Mouse (Mus musculus): Measurements from ENCODE around the gene Gm20696. TPM values are rescaled to one million over a fixed set of nuclear protein-coding genes. Genes with fewer than 3 reads are reported as not detected.
A peak's percentile ranks its signal among the peaks of the same experiment; 100 is the strongest.

The Gm20696 gene
- polyA plus RNA-seq, 1 experiment from 2014 or later: 1.9 TPM

GRCm38 (mm10) chr6:99632121-99632980, 34.2 kb downstream of the Gm20696 start:
- H3K4me3 ChIP-seq (replicated peaks; ENCODE audit: low read length): no peak overlapping the region
- H3K27ac ChIP-seq (ENCODE audit: low read length): no peak overlapping the region
- H3K9ac ChIP-seq (ENCODE audit: low read length): no peak overlapping the region
- H3K36me3 ChIP-seq (ENCODE audit: control insufficient read depth, insufficient read depth, low read length): no peaks in the 10 kb centered on the region
- no peaks in the 10 kb centered on the region for H3K27me3 ChIP-seq (ENCODE audit: control insufficient read depth, insufficient read depth, low read length)
- ATAC-seq (ENCODE audit: insufficient read depth, low FRiP score): no peak
- whole genome bisulfite sequencing: 71% methylated on average over 32 of the region's 32 CpGs
- no peaks in the 10 kb centered on the region for H3K9me3 ChIP-seq (replicated peaks; ENCODE audit: control insufficient read depth, low read length)
- H3K4me2 ChIP-seq (ENCODE audit: low read depth, low read length): no peak overlapping the region
- no peaks in the 10 kb centered on the region for H3K4me1 ChIP-seq (ENCODE audit: control insufficient read depth, insufficient read depth, low read length)

GRCm38 (mm10) chr6:99631637-99632036, 35.0 kb downstream of the Gm20696 start:
- no peak for ATAC-seq (ENCODE audit: insufficient read depth, low FRiP score)
- Histone ChIP-seq H3K9ac (ENCODE audit: low read length) (no peak overlapping the region), H3K27ac (ENCODE audit: low read length) (no peak overlapping the region), H3K4me1 (ENCODE audit: control insufficient read depth, insufficient read depth, low read length) (0 out of 2 replicates have a peak, but pooled peaks cover 3% of the 10 kb centered on the region), H3K4me3 (replicated peaks; ENCODE audit: low read length) (no peak overlapping the region), H3K27me3 (ENCODE audit: control insufficient read depth, insufficient read depth, low read length) (no peaks in the 10 kb centered on the region), H3K4me2 (ENCODE audit: low read depth, low read length) (no peak overlapping the region), H3K36me3 (ENCODE audit: control insufficient read depth, insufficient read depth, low read length) (no peaks in the 10 kb centered on the region), H3K9me3 (replicated peaks; ENCODE audit: control insufficient read depth, low read length) (no peaks in the 10 kb centered on the region)
- 88% methylated on average over 5 of the region's 5 CpGs for WGBS

GRCm38 (mm10) chr6:99629726-99630458, 36.7 kb downstream of the Gm20696 start:
- H3K9me3 ChIP-seq (replicated peaks; ENCODE audit: control insufficient read depth, low read length): no peaks in the 10 kb centered on the region
- ATAC-seq (ENCODE audit: insufficient read depth, low FRiP score): no peak
- H3K27ac ChIP-seq (ENCODE audit: low read length): no peak overlapping the region
- no peaks in the 10 kb centered on the region for H3K27me3 ChIP-seq (ENCODE audit: control insufficient read depth, insufficient read depth, low read length)
- no peak overlapping the region for H3K9ac ChIP-seq (ENCODE audit: low read length)
- WGBS: 78% methylated on average over 8 of the region's 8 CpGs
- no peak overlapping the region for H3K4me3 ChIP-seq (replicated peaks; ENCODE audit: low read length)
- peaks cover 7% of the 10 kb centered on the region; the same call in 1 of the 2 replicates for H3K4me1 ChIP-seq (ENCODE audit: control insufficient read depth, insufficient read depth, low read length)
- no peaks in the 10 kb centered on the region for H3K36me3 ChIP-seq (ENCODE audit: control insufficient read depth, insufficient read depth, low read length)
- H3K4me2 ChIP-seq (ENCODE audit: low read depth, low read length): no peak overlapping the region

- H3K4me2 ChIP-seq (ENCODE audit: low read depth, low read length): no peak overlapping the region
- peaks cover 10% of the 10 kb centered on the region; the same call in 1 of the 2 replicates for H3K4me1 ChIP-seq (ENCODE audit: control insufficient read depth, insufficient read depth, low read length)
- no peaks in the 10 kb centered on the region for H3K9me3 ChIP-seq (replicated peaks; ENCODE audit: control insufficient read depth, low read length)
- no peak overlapping the region for H3K9ac ChIP-seq (ENCODE audit: low read length)
- no peak for ATAC-seq (ENCODE audit: insufficient read depth, low FRiP score)
- no peaks in the 10 kb centered on the region for H3K36me3 ChIP-seq (ENCODE audit: control insufficient read depth, insufficient read depth, low read length)
- no peak overlapping the region for H3K4me3 ChIP-seq (replicated peaks; ENCODE audit: low read length)
- no peaks in the 10 kb centered on the region for H3K27me3 ChIP-seq (ENCODE audit: control insufficient read depth, insufficient read depth, low read length)
- no peak overlapping the region for H3K27ac ChIP-seq (ENCODE audit: low read length)
- 85% methylated on average over 2 of the region's 2 CpGs for WGBS
Observed at GRCm38 (mm10) chr6:99626347-99626746, 40.2 kb downstream of the Gm20696 start.

- 36% methylated on average over 7 of the region's 7 CpGs for WGBS
- ATAC-seq (ENCODE audit: insufficient read depth, low FRiP score): no peak
Observed at GRCm38 (mm10) chr6:99625803-99626202, 40.8 kb downstream of the Gm20696 start.

GRCm38 (mm10) chr6:99625306-99625705, 41.3 kb downstream of the Gm20696 start:
- no peaks in the 10 kb centered on the region for H3K9me3 ChIP-seq (replicated peaks; ENCODE audit: control insufficient read depth, low read length)
- H3K27ac ChIP-seq (ENCODE audit: low read length): 0 out of 2 replicates have a peak overlapping the region, but pooled peaks have one; percentile 6
- ATAC-seq (ENCODE audit: insufficient read depth, low FRiP score): no peak
- H3K9ac ChIP-seq (ENCODE audit: low read length): no peak overlapping the region
- no peak overlapping the region for H3K4me3 ChIP-seq (replicated peaks; ENCODE audit: low read length)
- WGBS: 58% methylated on average over 7 of the region's 7 CpGs
- H3K27me3 ChIP-seq (ENCODE audit: control insufficient read depth, insufficient read depth, low read length): no peaks in the 10 kb centered on the region
- H3K4me2 ChIP-seq (ENCODE audit: low read depth, low read length): no peak overlapping the region
- H3K36me3 ChIP-seq (ENCODE audit: control insufficient read depth, insufficient read depth, low read length): no peaks in the 10 kb centered on the region
- H3K4me1 ChIP-seq (ENCODE audit: control insufficient read depth, insufficient read depth, low read length): peaks cover 10% of the 10 kb centered on the region; the same call in 1 of the 2 replicates

More at GRCm38 (mm10) chr6:99625803-99626202, 40.8 kb downstream of the Gm20696 start:
- Histone ChIP-seq H3K4me2 (ENCODE audit: low read depth, low read length) (no peak overlapping the region), H3K4me3 (replicated peaks; ENCODE audit: low read length) (no peak overlapping the region), H3K27ac (ENCODE audit: low read length) (0 out of 2 replicates have a peak overlapping the region, but pooled peaks have one; percentile 6), H3K9me3 (replicated peaks; ENCODE audit: control insufficient read depth, low read length) (no peaks in the 10 kb centered on the region), H3K36me3 (ENCODE audit: control insufficient read depth, insufficient read depth, low read length) (no peaks in the 10 kb centered on the region), H3K9ac (ENCODE audit: low read length) (no peak overlapping the region), H3K27me3 (ENCODE audit: control insufficient read depth, insufficient read depth, low read length) (no peaks in the 10 kb centered on the region), H3K4me1 (ENCODE audit: control insufficient read depth, insufficient read depth, low read length) (peaks cover 10% of the 10 kb centered on the region; the same call in 1 of the 2 replicates)

- Histone ChIP-seq H3K9me3 (replicated peaks; ENCODE audit: control insufficient read depth, low read length) (no peaks in the 10 kb centered on the region), H3K9ac (ENCODE audit: low read length) (no peak overlapping the region), H3K4me3 (replicated peaks; ENCODE audit: low read length) (no peak overlapping the region), H3K27ac (ENCODE audit: low read length) (no peak overlapping the region), H3K4me1 (ENCODE audit: control insufficient read depth, insufficient read depth, low read length) (peaks cover 15% of the 10 kb centered on the region), H3K4me2 (ENCODE audit: low read depth, low read length) (no peak overlapping the region), H3K27me3 (ENCODE audit: control insufficient read depth, insufficient read depth, low read length) (no peaks in the 10 kb centered on the region), H3K36me3 (ENCODE audit: control insufficient read depth, insufficient read depth, low read length) (no peaks in the 10 kb centered on the region)
- WGBS: 85% methylated on average over 3 of the region's 3 CpGs
- ATAC-seq (ENCODE audit: insufficient read depth, low FRiP score): no peak
Observed at GRCm38 (mm10) chr6:99624542-99624941, 42.1 kb downstream of the Gm20696 start.

- Histone ChIP-seq H3K4me3 (replicated peaks; ENCODE audit: low read length) (no peak overlapping the region), H3K4me2 (ENCODE audit: low read depth, low read length) (no peak overlapping the region), H3K9me3 (replicated peaks; ENCODE audit: control insufficient read depth, low read length) (no peaks in the 10 kb centered on the region), H3K27ac (ENCODE audit: low read length) (no peak overlapping the region), H3K9ac (ENCODE audit: low read length) (no peak overlapping the region), H3K27me3 (ENCODE audit: control insufficient read depth, insufficient read depth, low read length) (no peaks in the 10 kb centered on the region), H3K4me1 (ENCODE audit: control insufficient read depth, insufficient read depth, low read length) (peaks cover 22% of the 10 kb centered on the region), H3K36me3 (ENCODE audit: control insufficient read depth, insufficient read depth, low read length) (no peaks in the 10 kb centered on the region)
- 23% methylated on average over 6 of the region's 6 CpGs for WGBS
- ATAC-seq (ENCODE audit: insufficient read depth, low FRiP score): no peak
Observed at GRCm38 (mm10) chr6:99623641-99624040, 43.0 kb downstream of the Gm20696 start.

GRCm38 (mm10) chr6:99621167-99621566, 45.4 kb downstream of the Gm20696 start:
- no peak for ATAC-seq (ENCODE audit: insufficient read depth, low FRiP score)
- no peak overlapping the region for H3K4me3 ChIP-seq (replicated peaks; ENCODE audit: low read length)
- H3K27ac ChIP-seq (ENCODE audit: low read length): no peak overlapping the region
- H3K4me2 ChIP-seq (ENCODE audit: low read depth, low read length): no peak overlapping the region
- H3K9ac ChIP-seq (ENCODE audit: low read length): no peak overlapping the region
- no peaks in the 10 kb centered on the region for H3K9me3 ChIP-seq (replicated peaks; ENCODE audit: control insufficient read depth, low read length)
- no peaks in the 10 kb centered on the region for H3K36me3 ChIP-seq (ENCODE audit: control insufficient read depth, insufficient read depth, low read length)
- peaks cover 19% of the 10 kb centered on the region for H3K4me1 ChIP-seq (ENCODE audit: control insufficient read depth, insufficient read depth, low read length)
- WGBS: 68% methylated on average over 4 of the region's 4 CpGs
- no peaks in the 10 kb centered on the region for H3K27me3 ChIP-seq (ENCODE audit: control insufficient read depth, insufficient read depth, low read length)

Measured in stomach, embryonic 16.5 days (tissue).